Mouse (Mus musculus) forebrain, embryonic 16.5 days (tissue): Measurements from ENCODE around the gene Hist1h2ae. TPM values are rescaled to one million over a fixed set of nuclear protein-coding genes. Genes with fewer than 3 reads are reported as not detected.
"Not testable (repeated sequence)": the region's sequence is repeated elsewhere in the genome, so short reads cannot be mapped to it uniquely, and the experiment has no call there.

Experiments
- ATAC-seq: fragments of 200-750 bp; cut with Nextera tagmentation; 2 replicates; pipeline ENCODE4 v1.8.0; 2017; ENCODE audit warnings: mild to moderate bottlenecking, moderate library complexity
- H3K27ac ChIP-seq: fragments of 300-500 bp; sonication (generic); 2 replicates; pipeline ENCODE4 v1.5.1; 2014; ENCODE audit warnings: low read length, control low read depth
- H3K27me3 ChIP-seq: fragments of 300-500 bp; sonication (generic); replicated peaks from 2 replicates; pipeline ENCODE4 v1.6.1; 2014; ENCODE audit warnings: low read length; ENCODE audit not compliant: control insufficient read depth, insufficient read depth
- H3K36me3 ChIP-seq: fragments of 300-500 bp; sonication (generic); 2 replicates; pipeline ENCODE4 v1.6.1; 2014; ENCODE audit not compliant: control insufficient read depth, insufficient read depth
- H3K4me1 ChIP-seq: fragments of 300-500 bp; sonication (generic); replicated peaks from 2 replicates; pipeline ENCODE4 v1.6.1; 2014; ENCODE audit warnings: low read length; ENCODE audit not compliant: control insufficient read depth, insufficient read depth
- H3K4me2 ChIP-seq: fragments of 300-500 bp; sonication (generic); 2 replicates; pipeline ENCODE4 v1.6.1; 2014; ENCODE audit warnings: mild to moderate bottlenecking, low read length, control low read depth
- H3K4me3 ChIP-seq: fragments of 300-500 bp; sonication (generic); replicated peaks from 2 replicates; pipeline ENCODE4 v1.5.1; 2014; ENCODE audit warnings: mild to moderate bottlenecking, low read length, control low read depth
- H3K9ac ChIP-seq: fragments of 300-500 bp; sonication (generic); replicated peaks from 2 replicates; pipeline ENCODE4 v1.6.1; 2014; ENCODE audit warnings: low read depth, low read length, control low read depth
- H3K9me3 ChIP-seq: fragments of 300-500 bp; sonication (generic); 2 replicates; pipeline ENCODE4 v1.6.1; 2016; ENCODE audit warnings: low read length; ENCODE audit not compliant: control insufficient read depth
- WGBS: fragments of 180-500 bp; shearing (Covaris S2); extraction: QIAGEN DNeasy Blood & Tissue Kit; methylation state at CpG from one replicate; pipeline ENCODE4 v1.1.7; 2014; 5-methylcytosine and 5-hydroxymethylcytosine counted together
- polyA plus RNA-seq: library from polyadenylated mRNA; unstranded; fragments of >200 nt; fragmentation: Nextera tagmentation; extraction: Ambion mirVana; gene quantifications from 2 replicates; pipeline ENCODE4 v1.2.1, GENCODE M21; 2015

Gene Hist1h2ae
- polyA plus RNA-seq, 1 experiment from 2014 or later, result 33.0 TPM

- H3K27ac ChIP-seq, result peak overlapping the region; percentile 96
- H3K4me2 ChIP-seq, result peak overlapping the region; percentile 53
- WGBS, result under 1% methylated on average over 23 of the region's 41 CpGs
- not testable (repeated sequence) for H3K27me3 ChIP-seq, H3K36me3 ChIP-seq, ATAC-seq, H3K9me3 ChIP-seq
- H3K4me3 ChIP-seq, result peak overlapping the region; percentile 44
- H3K4me1 ChIP-seq, result peaks cover 15% of the 10 kb centered on the region
- peak overlapping the region; percentile 57; the same call in 1 of the 2 replicates for H3K9ac ChIP-seq
Observed at GRCm38 (mm10) chr13:23570261-23571021, 579 bp downstream of the Hist1h2ae start.

GRCm38 (mm10) chr13:23564482-23564881 lies 6.5 kb downstream of the Hist1h2ae start:
- Histone ChIP-seq H3K36me3 (no peaks in the 10 kb centered on the region), H3K27me3 (no peaks in the 10 kb centered on the region), H3K4me1 (peaks cover 6% of the 10 kb centered on the region; the same call in 1 of the 2 replicates), H3K9me3 (no peaks in the 10 kb centered on the region), H3K27ac (no peak overlapping the region), H3K4me3 (no peak overlapping the region), H3K4me2 (no peak overlapping the region), H3K9ac (no peak overlapping the region)
- 90% methylated on average over 2 of the region's 2 CpGs for WGBS
- ATAC-seq, result no peak

- Histone ChIP-seq H3K4me1 (peaks cover 6% of the 10 kb centered on the region; the same call in 1 of the 2 replicates), H3K9ac (peak overlapping the region; percentile 57), H3K27ac (peak overlapping the region; percentile 98), H3K27me3 (no peaks in the 10 kb centered on the region), H3K36me3 (no peaks in the 10 kb centered on the region), H3K4me3 (peak overlapping the region; percentile 42), H3K4me2 (peak overlapping the region; percentile 82), H3K9me3 (no peaks in the 10 kb centered on the region)
- under 1% methylated on average over 18 of the region's 18 CpGs for WGBS
- ATAC-seq, result peak; percentile 38
Observed at GRCm38 (mm10) chr13:23562699-23563462, 8.1 kb downstream of the Hist1h2ae start.

- Histone ChIP-seq H3K4me2 (peak within 1 kb of the TSS; percentile 82), H3K4me3 (peak within 1 kb of the TSS; percentile 42), H3K27ac (peak within 1 kb of the TSS; percentile 98), H3K9ac (peak within 1 kb of the TSS; percentile 57)
- not testable (repeated sequence) for H3K4me1 ChIP-seq, H3K9me3 ChIP-seq, H3K36me3 ChIP-seq, H3K27me3 ChIP-seq
- under 1% methylated on average over 57 of the region's 67 CpGs for WGBS
- peak; percentile 94 for ATAC-seq
Observed at GRCm38 (mm10) chr13:23561883-23562659, 8.9 kb downstream of the Hist1h2ae start, which contains the start of gene Hist1h3e. Gene Hist1h3e, minus strand, starts transcription at chr13:23562369.

- Histone ChIP-seq H3K4me2 (peak overlapping the region; percentile 48), H3K9ac (peak overlapping the region; percentile 53), H3K4me3 (peak overlapping the region; percentile 42), H3K27ac (peak overlapping the region; percentile 98; the same call in 1 of the 2 replicates)
- H3K4me1 ChIP-seq, H3K9me3 ChIP-seq, H3K27me3 ChIP-seq, ATAC-seq, H3K36me3 ChIP-seq: not testable (repeated sequence)
- WGBS, result 0% methylated on average over 2 of the region's 5 CpGs
Observed at GRCm38 (mm10) chr13:23561531-23561882, 9.5 kb downstream of the Hist1h2ae start.

- not testable (repeated sequence) for H3K4me1 ChIP-seq, H3K9me3 ChIP-seq, ATAC-seq, H3K27ac ChIP-seq, H3K36me3 ChIP-seq, H3K27me3 ChIP-seq, H3K4me2 ChIP-seq, H3K4me3 ChIP-seq, H3K9ac ChIP-seq
- 25% methylated on average over 2 of the region's 2 CpGs for WGBS
Observed at GRCm38 (mm10) chr13:23560699-23561098, 10.3 kb downstream of the Hist1h2ae start.

GRCm38 (mm10) chr13:23556906-23557305 lies 14.1 kb downstream of the Hist1h2ae start:
- H3K4me3 ChIP-seq, result no peak overlapping the region

GRCm38 (mm10) chr13:23555839-23556416 lies 15.1 kb downstream of the Hist1h2ae start:
- no peaks in the 10 kb centered on the region for H3K9me3 ChIP-seq
- WGBS, result under 1% methylated on average over 18 of the region's 18 CpGs
- peak; percentile 83 for ATAC-seq
- H3K4me2 ChIP-seq, result peak overlapping the region; percentile 99
- H3K4me1 ChIP-seq, result peaks cover 15% of the 10 kb centered on the region
- no peaks in the 10 kb centered on the region for H3K36me3 ChIP-seq
- H3K27me3 ChIP-seq, result no peaks in the 10 kb centered on the region
- H3K9ac ChIP-seq, result peak overlapping the region; percentile 68
- H3K4me3 ChIP-seq, result peak overlapping the region; percentile 58
- H3K27ac ChIP-seq, result peak overlapping the region; percentile 80

More at GRCm38 (mm10) chr13:23556906-23557305, 14.1 kb downstream of the Hist1h2ae start:
- no peak overlapping the region for H3K4me2 ChIP-seq
- no peaks in the 10 kb centered on the region for H3K9me3 ChIP-seq
- peaks cover 14% of the 10 kb centered on the region for H3K4me1 ChIP-seq
- ATAC-seq, result no peak
- no peaks in the 10 kb centered on the region for H3K36me3 ChIP-seq
- H3K9ac ChIP-seq, result no peak overlapping the region
- WGBS, result 60% methylated on average over 3 of the region's 3 CpGs
- no peaks in the 10 kb centered on the region for H3K27me3 ChIP-seq
- H3K27ac ChIP-seq, result no peak overlapping the region
